Mouse (Mus musculus): ENCODE results near the gene Rplp0.

DNA sequence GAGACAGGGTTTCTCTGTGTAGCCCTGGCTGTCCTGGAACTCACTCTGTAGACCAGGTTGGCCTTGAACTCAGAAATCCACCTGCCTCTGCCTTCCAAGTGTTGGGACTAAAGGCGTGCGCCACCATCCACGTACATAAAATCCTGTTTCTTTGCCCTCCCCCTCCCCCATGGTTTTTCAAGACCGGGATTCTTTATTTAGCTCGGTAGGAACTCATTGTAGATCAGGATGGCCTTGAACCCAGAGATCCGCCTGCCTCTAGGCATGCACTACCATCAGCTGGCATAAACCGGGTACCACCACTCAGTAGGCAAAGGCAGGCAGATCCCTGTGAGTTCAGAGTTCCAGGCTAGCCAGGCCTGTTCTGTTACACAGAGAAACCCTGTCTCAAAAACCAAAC is 42.4 kb upstream of the Rplp0 start:
- TF ChIP-seq POLR2A (IDR thresholded peaks at IDR 0.05; ENCODE audit: borderline replicate concordance, extremely low read depth, insufficient read depth, insufficient read length, poor library complexity, severe bottlenecking) (no peak), CTCF (IDR thresholded peaks at IDR 0.05; ENCODE audit: borderline replicate concordance, extremely low read depth, insufficient read depth, insufficient read length) (no peak)
